Mouse (Mus musculus) erythroblast, embryonic 14.5 days (primary cell): ENCODE measurements around the gene Smim11. TPM values are rescaled to one million over a fixed set of nuclear protein-coding genes. Genes with fewer than 3 reads are reported as not detected.
A peak's percentile ranks its signal among the peaks of the same experiment; 100 is the strongest.

Source experiments
- H3K27me3 ChIP-seq: 2 replicates; pipeline ENCODE4 v1.6.1; 2012; ENCODE audit warnings: inconsistent platforms; ENCODE audit not compliant: control insufficient read depth
- H3K36me3 ChIP-seq: 2 replicates; pipeline ENCODE4 v1.6.1; 2012; ENCODE audit warnings: mild to moderate bottlenecking, inconsistent platforms; ENCODE audit not compliant: control insufficient read depth
- H3K4me1 ChIP-seq: 2 replicates; pipeline ENCODE4 v1.6.1; 2012; ENCODE audit warnings: inconsistent platforms; ENCODE audit not compliant: control insufficient read depth
- H3K4me3 ChIP-seq: replicated peaks from 2 replicates; pipeline ENCODE3; 2012; ENCODE audit warnings: moderate library complexity, mild to moderate bottlenecking, inconsistent platforms
- H3K9me3 ChIP-seq: 2 replicates; pipeline ENCODE4 v1.6.1; 2012; ENCODE audit warnings: low read length, inconsistent platforms, mixed read lengths; ENCODE audit not compliant: control insufficient read depth
- GATA1 ChIP-seq: IDR thresholded peaks from 2 replicates; pipeline ENCODE4 v1.6.1; 2012; ENCODE audit warnings: low read length, inconsistent platforms, mixed read lengths
- TAL1 ChIP-seq: IDR thresholded peaks from 3 replicates; pipeline ENCODE4 v1.6.1; 2012; ENCODE audit warnings: low read length, inconsistent platforms, mixed read lengths
- polyA plus RNA-seq: library from polyadenylated mRNA; stranded (reverse); fragments of >175 nt; gene quantifications from 2 replicates; pipeline ENCODE4 v1.2.3, GENCODE M21; 2012

Gene Smim11
- 0.94 and 1.2 TPM in 2 replicates for polyA plus RNA-seq

GRCm38 (mm10) chr16:92300649-92301411 lies at the start of gene Smim11:
Gene Smim11, plus strand, starts transcription at chr16:92301286.
- H3K27me3 ChIP-seq, result peaks cover 3% of the 10 kb centered on the region
- no peaks in the 10 kb centered on the region for H3K9me3 ChIP-seq
- peaks cover 4% of the 10 kb centered on the region for H3K36me3 ChIP-seq
- peak within 1 kb of the TSS; percentile 76 for H3K4me3 ChIP-seq
- TF ChIP-seq TAL1, result no peak
- peak; percentile 84 for TF ChIP-seq GATA1
- H3K4me1 ChIP-seq, result peaks cover 37% of the 10 kb centered on the region

DNA sequence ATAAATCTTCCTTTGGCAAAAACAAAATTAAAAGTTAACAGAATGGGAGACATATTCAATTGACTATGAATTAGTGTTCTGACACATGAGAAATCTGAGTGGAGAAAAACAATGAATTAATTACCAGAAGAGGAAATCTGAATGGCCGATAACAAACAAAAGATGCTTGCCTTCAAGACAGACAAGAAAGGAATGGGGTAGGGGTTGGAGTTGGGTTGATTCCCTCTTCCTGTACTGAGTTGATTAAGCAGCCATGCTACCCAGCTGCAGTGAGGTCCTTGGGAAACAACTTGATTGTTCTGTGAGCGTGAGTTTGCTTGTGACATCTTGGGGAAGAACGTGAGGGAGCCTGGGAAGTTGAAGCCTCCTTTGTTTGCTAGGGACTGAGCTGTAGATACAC lies 46.8 kb upstream of the Smim11 start:
- TF ChIP-seq TAL1 (no peak), GATA1 (no peak)

GRCm38 (mm10) chr16:92267861-92268260 lies 33.2 kb upstream of the Smim11 start:
- H3K36me3 ChIP-seq, result no peaks in the 10 kb centered on the region
- no peaks in the 10 kb centered on the region for H3K9me3 ChIP-seq
- H3K4me1 ChIP-seq, result no peaks in the 10 kb centered on the region
- H3K4me3 ChIP-seq, result no peak overlapping the region
- no peak for TF ChIP-seq TAL1
- no peak for TF ChIP-seq GATA1
- no peaks in the 10 kb centered on the region for H3K27me3 ChIP-seq

More for the DNA sequence above, 46.8 kb upstream of the Smim11 start:
- Histone ChIP-seq H3K4me3 (no peak overlapping the region), H3K27me3 (no peaks in the 10 kb centered on the region; the same call in 1 of the 2 replicates), H3K4me1 (no peaks in the 10 kb centered on the region), H3K36me3 (no peaks in the 10 kb centered on the region), H3K9me3 (no peaks in the 10 kb centered on the region)

DNA sequence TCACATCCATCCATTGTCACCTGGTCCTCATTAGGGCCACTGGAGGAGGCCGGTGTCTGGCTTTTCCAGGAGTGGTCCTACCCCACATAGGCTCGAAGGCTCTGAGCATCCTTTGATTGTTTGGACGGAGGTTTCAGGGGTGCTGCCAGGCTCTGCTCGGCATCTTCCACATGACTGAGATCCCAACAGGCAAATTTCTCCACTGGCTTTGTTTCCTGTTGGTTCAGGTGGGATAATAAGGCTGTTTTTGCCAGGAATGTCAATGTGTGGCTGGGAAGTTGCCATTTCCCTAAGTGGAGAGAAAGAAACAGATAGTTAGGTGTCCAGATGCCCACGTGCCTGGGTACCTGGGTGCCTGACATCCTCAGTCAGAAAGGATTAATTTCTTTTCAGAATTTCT lies 26.6 kb upstream of the Smim11 start:
- H3K36me3 ChIP-seq, result no peaks in the 10 kb centered on the region
- H3K4me3 ChIP-seq, result no peak overlapping the region
- H3K27me3 ChIP-seq, result no peaks in the 10 kb centered on the region
- H3K9me3 ChIP-seq, result no peaks in the 10 kb centered on the region
- no peaks in the 10 kb centered on the region for H3K4me1 ChIP-seq
- TF ChIP-seq GATA1, result no peak
- TF ChIP-seq TAL1, result no peak

- no peaks in the 10 kb centered on the region for H3K27me3 ChIP-seq
- no peak overlapping the region for H3K4me3 ChIP-seq
- no peaks in the 10 kb centered on the region for H3K9me3 ChIP-seq
- no peaks in the 10 kb centered on the region for H3K36me3 ChIP-seq
- TF ChIP-seq TAL1, result no peak
- TF ChIP-seq GATA1, result no peak
- H3K4me1 ChIP-seq, result no peaks in the 10 kb centered on the region
Measured at GRCm38 (mm10) chr16:92275526-92275925, 25.6 kb upstream of the Smim11 start.

GRCm38 (mm10) chr16:92282671-92283070 lies 18.4 kb upstream of the Smim11 start:
- no peaks in the 10 kb centered on the region for H3K9me3 ChIP-seq
- no peaks in the 10 kb centered on the region for H3K36me3 ChIP-seq
- H3K4me3 ChIP-seq, result no peak overlapping the region
- no peaks in the 10 kb centered on the region for H3K4me1 ChIP-seq
- no peak for TF ChIP-seq TAL1
- TF ChIP-seq GATA1, result no peak
- no peaks in the 10 kb centered on the region for H3K27me3 ChIP-seq

- H3K4me1 ChIP-seq, result no peaks in the 10 kb centered on the region
- no peaks in the 10 kb centered on the region for H3K27me3 ChIP-seq
- H3K9me3 ChIP-seq, result no peaks in the 10 kb centered on the region
- TF ChIP-seq GATA1 (no peak), TAL1 (no peak)
- H3K4me3 ChIP-seq, result no peak overlapping the region
- H3K36me3 ChIP-seq, result no peaks in the 10 kb centered on the region
Measured at GRCm38 (mm10) chr16:92285068-92285467, 16.0 kb upstream of the Smim11 start.

DNA sequence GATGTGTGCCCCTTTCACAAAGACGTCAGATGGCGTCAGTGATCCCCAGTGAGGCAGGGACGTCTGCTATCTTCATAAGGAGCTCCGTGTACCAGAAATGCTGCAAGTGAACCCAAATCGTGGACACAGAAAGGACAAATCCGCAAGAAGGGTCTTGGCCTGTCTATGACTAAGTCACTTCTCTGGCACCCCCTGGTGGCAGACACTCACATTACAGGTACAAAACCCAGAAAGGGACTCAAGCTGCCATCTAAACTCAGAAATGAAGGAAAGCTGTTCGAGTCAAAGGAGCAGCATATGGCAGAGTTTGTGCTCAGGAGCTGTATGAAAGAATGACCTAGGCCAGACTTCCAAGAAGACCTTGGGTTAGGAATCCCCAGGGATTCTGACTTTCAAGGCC lies 14.5 kb upstream of the Smim11 start:
- TF ChIP-seq TAL1, result no peak
- TF ChIP-seq GATA1, result no peak
- no peaks in the 10 kb centered on the region for H3K36me3 ChIP-seq
- H3K4me1 ChIP-seq, result no peaks in the 10 kb centered on the region
- H3K27me3 ChIP-seq, result no peaks in the 10 kb centered on the region
- H3K4me3 ChIP-seq, result no peak overlapping the region
- H3K9me3 ChIP-seq, result no peaks in the 10 kb centered on the region

DNA sequence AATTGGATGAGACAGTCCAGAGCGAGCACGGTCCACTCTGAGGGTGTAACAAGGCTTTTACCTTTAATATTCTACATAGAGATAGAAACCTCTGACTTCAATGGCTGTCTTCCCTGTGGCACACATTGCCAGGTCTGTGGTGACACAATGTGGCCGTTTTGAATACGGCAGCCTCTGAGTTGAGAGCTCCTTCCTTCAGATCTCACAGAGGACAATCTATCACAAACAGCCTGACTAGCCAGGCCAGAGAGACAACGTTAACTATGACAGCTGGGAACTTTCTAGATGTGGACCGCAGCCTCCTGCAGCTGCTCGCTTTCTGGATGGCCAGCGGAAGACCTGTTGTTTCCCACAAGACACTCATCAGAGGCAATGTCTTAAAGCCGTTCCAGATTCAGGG lies 12.3 kb upstream of the Smim11 start:
- Histone ChIP-seq H3K27me3 (peaks cover 4% of the 10 kb centered on the region), H3K36me3 (no peaks in the 10 kb centered on the region), H3K4me3 (no peak overlapping the region), H3K9me3 (no peaks in the 10 kb centered on the region), H3K4me1 (no peaks in the 10 kb centered on the region)
- TF ChIP-seq GATA1, result no peak
- no peak for TF ChIP-seq TAL1
